Mouse (Mus musculus): ENCODE data around the gene F2rl2. TPM values are rescaled to one million over a fixed set of nuclear protein-coding genes. Genes with fewer than 3 reads are reported as not detected.

The F2rl2 gene
- polyA plus RNA-seq, 1 experiment from 2014 or later = 1.0 TPM

- Histone ChIP-seq H3K9ac (replicated peaks) (no peak overlapping the region), H3K27ac (replicated peaks) (no peak overlapping the region), H3K9me3 (no peaks in the 10 kb centered on the region), H3K4me2 (replicated peaks) (no peak overlapping the region), H3K4me1 (no peaks in the 10 kb centered on the region), H3K27me3 (no peaks in the 10 kb centered on the region), H3K36me3 (peaks cover 4% of the 10 kb centered on the region; the same call in 1 of the 2 replicates), H3K4me3 (no peak overlapping the region)
- no peak for ATAC-seq (ENCODE audit: low FRiP score, low read depth)
- WGBS = 87% methylated on average over 7 of the region's 7 CpGs
These were observed 50.4 kb downstream of the F2rl2 start for GRCm38 (mm10) chr13:95747101-95747500.

GRCm38 (mm10) chr13:95747541-95747940 lies 50.9 kb downstream of the F2rl2 start:
- Histone ChIP-seq H3K4me1 (no peaks in the 10 kb centered on the region), H3K9ac (replicated peaks) (no peak overlapping the region), H3K9me3 (no peaks in the 10 kb centered on the region), H3K27ac (replicated peaks) (no peak overlapping the region), H3K4me3 (no peak overlapping the region), H3K4me2 (replicated peaks) (no peak overlapping the region), H3K27me3 (no peaks in the 10 kb centered on the region), H3K36me3 (peaks cover 4% of the 10 kb centered on the region; the same call in 1 of the 2 replicates)
- no peak for ATAC-seq (ENCODE audit: low FRiP score, low read depth)
- WGBS = 87% methylated on average over 11 of the region's 11 CpGs

Other genes with a start within 250 kb of the F2rl2 start
- not detected in 2 replicates for gene S100z, start 218.1 kb upstream of the F2rl2 start, polyA plus RNA-seq (2016; fragmentation: Nextera tagmentation; extraction: Ambion mirVana)
- 0.10 and 0.17 TPM in 2 replicates for gene F2rl1, start 171.6 kb upstream of the F2rl2 start, polyA plus RNA-seq (2016; fragmentation: Nextera tagmentation; extraction: Ambion mirVana)
- 106 and 110 TPM in 2 replicates for gene F2r, start 78.4 kb upstream of the F2rl2 start, polyA plus RNA-seq (2016; fragmentation: Nextera tagmentation; extraction: Ambion mirVana)
- gene Iqgap2, start 195.1 kb downstream of the F2rl2 start, polyA plus RNA-seq (2016; fragmentation: Nextera tagmentation; extraction: Ambion mirVana) = 13.0 and 14.1 TPM in 2 replicates